Mouse (Mus musculus): ENCODE data around the gene BC048507.
"Not testable (repeated sequence)": the region's sequence is repeated elsewhere in the genome, so short reads cannot be mapped to it uniquely, and the experiment has no call there.

Gene BC048507

GRCm38 (mm10) chr13:67863026-67863425 lies at the start of gene BC048507:
Gene BC048507 (plus strand): TSS chr13:67863326.
- DNase-seq (ENCODE audit: low read depth, low spot score): no peak

GRCm38 (mm10) chr13:67813710-67814660 lies 49.1 kb upstream of the BC048507 start, which contains the start of gene Zfp273:
Gene Zfp273 (plus strand): TSS chr13:67813740.
- DNase-seq (ENCODE audit: low read depth, low spot score): peak; percentile 94

GRCm38 (mm10) chr13:67818636-67819035 lies 44.5 kb upstream of the BC048507 start:
- no peak for DNase-seq (ENCODE audit: low read depth, low spot score)

- peak; percentile 59 for DNase-seq (ENCODE audit: low read depth, low spot score)
Measured at GRCm38 (mm10) chr13:67830911-67831336, 32.2 kb upstream of the BC048507 start, which contains the start of gene Gm10037. Gene Gm10037 (plus strand): TSS chr13:67831106.

GRCm38 (mm10) chr13:67833137-67833536 lies 30.0 kb upstream of the BC048507 start:
- not testable (repeated sequence) for DNase-seq (ENCODE audit: low read depth, low spot score)

GRCm38 (mm10) chr13:67843775-67844118 lies 19.4 kb upstream of the BC048507 start:
- DNase-seq (ENCODE audit: low read depth, low spot score): no peak

GRCm38 (mm10) chr13:67844119-67844852 lies 18.8 kb upstream of the BC048507 start:
- DNase-seq (ENCODE audit: low read depth, low spot score): peak; percentile 96

GRCm38 (mm10) chr13:67844853-67845194 lies 18.3 kb upstream of the BC048507 start:
- DNase-seq (ENCODE audit: low read depth, low spot score): no peak

- peak; percentile 79 for DNase-seq (ENCODE audit: low read depth, low spot score)
Measured at GRCm38 (mm10) chr13:67850361-67850760, 12.8 kb upstream of the BC048507 start.

- no peak for DNase-seq (ENCODE audit: low read depth, low spot score)
Measured at GRCm38 (mm10) chr13:67853130-67853529, 10.0 kb upstream of the BC048507 start.

- DNase-seq (ENCODE audit: low read depth, low spot score): no peak
Measured at GRCm38 (mm10) chr13:67853983-67854382, 9.1 kb upstream of the BC048507 start.

GRCm38 (mm10) chr13:67857317-67857716 lies 5.8 kb upstream of the BC048507 start:
- peak; percentile 52 for DNase-seq (ENCODE audit: low read depth, low spot score)

GRCm38 (mm10) chr13:67862508-67862907 lies 618 bp upstream of the BC048507 start:
- peak; percentile 23 for DNase-seq (ENCODE audit: low read depth, low spot score)

- DNase-seq (ENCODE audit: low read depth, low spot score): no peak
Measured at GRCm38 (mm10) chr13:67864764-67865350, 1.7 kb downstream of the BC048507 start.

GRCm38 (mm10) chr13:67867899-67868298 lies 4.8 kb downstream of the BC048507 start:
- peak; percentile 76 for DNase-seq (ENCODE audit: low read depth, low spot score)

- DNase-seq (ENCODE audit: low read depth, low spot score): not testable (repeated sequence)
Measured at GRCm38 (mm10) chr13:67876049-67876698, 13.0 kb downstream of the BC048507 start.

GRCm38 (mm10) chr13:67876699-67877254 lies 13.7 kb downstream of the BC048507 start:
- DNase-seq (ENCODE audit: low read depth, low spot score): no peak

- peak; percentile 60 for DNase-seq (ENCODE audit: low read depth, low spot score)
Measured at GRCm38 (mm10) chr13:67883966-67884365, 20.8 kb downstream of the BC048507 start.

- DNase-seq (ENCODE audit: low read depth, low spot score): peak; percentile 97
Measured at GRCm38 (mm10) chr13:67909759-67910158, 46.6 kb downstream of the BC048507 start.

All from ZHBTc4 (cell line).